Mouse (Mus musculus) limb, embryonic 10.5 days (tissue): ENCODE measurements around the gene Ifrd1. TPM values are rescaled to one million over a fixed set of nuclear protein-coding genes. Genes with fewer than 3 reads are reported as not detected.
"Not testable (repeated sequence)": the region's sequence is repeated elsewhere in the genome, so short reads cannot be mapped to it uniquely, and the experiment has no call there.

ENCODE experiments used
- DNase-seq: peaks from one replicate; pipeline ENCODE4 v3.0.0-alpha.2; 2017; ENCODE audit warnings: low spot score
- H3K27ac ChIP-seq: fragments of 300-500 bp; sonication (generic); 2 replicates; pipeline ENCODE4 v1.5.1; 2016; ENCODE audit warnings: mild to moderate bottlenecking
- H3K27me3 ChIP-seq: fragments of 300-500 bp; sonication (generic); 2 replicates; pipeline ENCODE4 v1.6.1; 2016; ENCODE audit warnings: low read depth, mild to moderate bottlenecking; ENCODE audit not compliant: poor library complexity, severe bottlenecking
- H3K36me3 ChIP-seq: fragments of 300-500 bp; sonication (generic); 2 replicates; pipeline ENCODE4 v1.6.1; 2016; ENCODE audit warnings: mild to moderate bottlenecking, moderate library complexity
- H3K4me1 ChIP-seq: fragments of 300-500 bp; sonication (generic); 2 replicates; pipeline ENCODE4 v1.6.1; 2016
- H3K4me3 ChIP-seq: fragments of 300-500 bp; sonication (generic); 2 replicates; pipeline ENCODE4 v1.5.1; 2016; ENCODE audit warnings: mild to moderate bottlenecking, moderate library complexity
- H3K9me3 ChIP-seq: fragments of 300-500 bp; sonication (generic); replicated peaks from 2 replicates; pipeline ENCODE4 v1.6.1; 2016; ENCODE audit warnings: mild to moderate bottlenecking
- WGBS: fragments of 180-500 bp; shearing (Covaris S2); methylation state at CpG from one replicate; pipeline ENCODE4 v1.1.7; 2016; 5-methylcytosine and 5-hydroxymethylcytosine counted together
- polyA plus RNA-seq: library from polyadenylated mRNA; unstranded; fragments of >200 nt; fragmentation: Nextera tagmentation; extraction: Ambion mirVana; gene quantifications from 2 replicates; pipeline ENCODE4 v1.2.1, GENCODE M21; 2016

Ifrd1 gene
- polyA plus RNA-seq, 1 experiment from 2014 or later: 117 TPM

DNA sequence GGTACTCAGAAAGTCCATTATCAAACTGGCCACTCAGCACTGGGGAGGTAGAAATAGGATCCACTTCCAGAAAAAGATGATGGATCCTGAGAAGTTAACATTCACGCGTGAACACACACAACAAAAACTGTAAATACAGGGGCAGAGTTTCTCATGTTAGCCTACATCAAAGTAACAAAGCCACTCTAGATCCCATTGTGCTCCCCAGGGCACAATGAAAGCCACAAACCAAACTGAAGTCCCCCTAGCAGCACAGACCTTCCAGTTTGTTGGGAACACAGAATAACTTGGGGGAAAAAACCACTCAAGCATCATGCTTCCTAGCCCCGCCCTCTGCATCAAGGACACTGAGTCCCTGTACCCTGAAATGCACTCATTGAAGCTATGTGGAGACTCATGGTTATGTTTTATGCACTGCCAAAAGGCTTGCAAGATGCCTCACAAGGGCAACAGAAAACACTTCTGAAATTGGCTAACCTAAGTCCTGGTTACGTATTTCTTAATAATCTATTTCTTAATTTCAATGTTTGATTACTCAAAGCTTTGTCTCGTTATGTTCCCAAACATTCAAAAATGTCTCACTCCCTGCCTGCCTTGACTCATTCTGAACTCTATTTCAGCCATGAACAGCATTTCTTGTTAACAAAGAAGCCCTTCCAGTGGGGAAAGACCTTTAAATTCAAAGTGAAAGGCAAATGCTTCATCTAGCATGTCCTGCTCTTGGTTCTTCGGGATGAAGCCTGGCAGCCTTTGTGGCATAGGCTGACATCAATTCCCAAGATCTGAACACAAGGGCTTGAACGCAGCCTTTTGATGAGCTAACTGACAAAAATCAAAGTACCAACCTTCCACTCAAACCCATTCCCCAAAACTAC lies 45.9 kb downstream of the Ifrd1 start:
- no peak for DNase-seq
- H3K9me3 ChIP-seq: no peaks in the 10 kb centered on the region
- peaks cover 6% of the 10 kb centered on the region; the same call in 1 of the 2 replicates for H3K4me1 ChIP-seq
- no peaks in the 10 kb centered on the region for H3K27me3 ChIP-seq
- H3K36me3 ChIP-seq: peaks cover 63% of the 10 kb centered on the region
- H3K4me3 ChIP-seq: no peak overlapping the region
- H3K27ac ChIP-seq: no peak overlapping the region
- 93% methylated on average over 7 of the region's 7 CpGs for WGBS

DNA sequence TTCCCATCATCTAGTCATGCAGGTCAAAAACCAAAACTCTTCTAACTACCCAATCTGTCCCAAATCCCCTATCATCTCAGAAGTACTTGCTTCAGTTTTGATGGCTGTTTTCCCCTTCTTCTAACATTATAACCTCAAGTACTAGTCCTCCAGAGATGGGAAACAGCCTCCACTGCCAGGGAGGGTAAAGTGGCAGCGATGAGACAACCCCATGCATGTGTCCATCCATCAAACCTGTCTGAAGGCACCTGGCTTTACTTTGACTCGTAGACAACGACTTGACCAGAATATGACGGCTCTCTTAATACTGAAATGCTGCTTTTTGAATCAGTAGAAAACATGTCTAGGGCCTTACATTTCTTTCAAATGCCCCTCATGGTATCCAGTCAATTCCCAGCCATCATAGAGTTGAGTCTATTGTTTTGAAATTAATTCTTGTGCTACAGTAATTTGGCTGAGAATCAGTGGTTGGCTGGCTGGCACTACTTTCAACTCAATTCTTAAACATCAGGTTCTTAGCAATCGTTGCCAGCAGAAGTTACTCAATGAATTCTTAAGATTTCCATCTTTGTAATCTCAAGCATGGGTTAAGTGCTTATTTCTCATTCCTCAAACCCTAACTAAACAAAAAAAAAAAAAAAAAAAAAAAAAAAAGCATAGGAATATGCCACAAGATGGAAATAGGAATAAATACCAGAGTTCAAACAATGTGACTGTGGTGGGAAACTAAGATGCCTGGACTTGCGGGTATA lies 47.6 kb downstream of the Ifrd1 start:
- no peak for DNase-seq
- peaks cover 46% of the 10 kb centered on the region for H3K36me3 ChIP-seq
- peaks cover 6% of the 10 kb centered on the region; the same call in 1 of the 2 replicates for H3K4me1 ChIP-seq
- no peak overlapping the region for H3K27ac ChIP-seq
- no peaks in the 10 kb centered on the region for H3K9me3 ChIP-seq
- no peaks in the 10 kb centered on the region for H3K27me3 ChIP-seq
- WGBS: 91% methylated on average over 6 of the region's 6 CpGs
- H3K4me3 ChIP-seq: no peak overlapping the region

DNA sequence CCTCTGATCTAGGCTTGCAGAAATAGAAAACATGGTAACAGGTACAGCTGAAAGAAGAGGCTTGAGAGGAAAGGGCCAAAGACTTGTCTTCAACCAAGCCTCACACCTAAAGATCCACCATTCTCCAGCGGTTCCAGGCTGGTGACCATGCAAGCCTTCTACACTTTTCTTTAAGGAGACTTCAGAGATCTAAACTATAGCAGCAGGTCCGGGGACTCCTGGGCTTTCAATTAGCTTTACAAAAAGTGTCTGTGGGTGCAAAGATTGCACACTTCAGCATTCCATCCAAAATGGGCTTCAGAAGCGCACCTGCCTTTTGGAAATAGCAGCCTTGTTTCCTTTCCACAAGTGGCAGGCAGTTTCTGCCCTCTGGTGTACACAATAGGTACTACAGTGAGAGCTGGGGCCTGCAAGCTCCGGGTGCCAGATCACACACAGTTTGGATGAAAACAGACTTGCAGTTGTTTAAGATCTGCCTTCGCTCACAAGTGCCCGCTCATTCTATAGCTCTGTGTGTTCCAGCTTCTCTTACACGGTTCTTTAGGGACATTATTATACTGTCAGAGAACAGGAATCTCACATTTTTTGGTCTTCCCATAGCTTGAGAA lies 48.4 kb downstream of the Ifrd1 start:
- DNase-seq: peak; percentile 64
- Histone ChIP-seq H3K9me3 (no peaks in the 10 kb centered on the region), H3K27ac (no peak overlapping the region), H3K4me1 (peaks cover 6% of the 10 kb centered on the region; the same call in 1 of the 2 replicates), H3K27me3 (no peaks in the 10 kb centered on the region), H3K4me3 (no peak overlapping the region), H3K36me3 (peaks cover 38% of the 10 kb centered on the region)
- 62% methylated on average over 7 of the region's 7 CpGs for WGBS

DNA sequence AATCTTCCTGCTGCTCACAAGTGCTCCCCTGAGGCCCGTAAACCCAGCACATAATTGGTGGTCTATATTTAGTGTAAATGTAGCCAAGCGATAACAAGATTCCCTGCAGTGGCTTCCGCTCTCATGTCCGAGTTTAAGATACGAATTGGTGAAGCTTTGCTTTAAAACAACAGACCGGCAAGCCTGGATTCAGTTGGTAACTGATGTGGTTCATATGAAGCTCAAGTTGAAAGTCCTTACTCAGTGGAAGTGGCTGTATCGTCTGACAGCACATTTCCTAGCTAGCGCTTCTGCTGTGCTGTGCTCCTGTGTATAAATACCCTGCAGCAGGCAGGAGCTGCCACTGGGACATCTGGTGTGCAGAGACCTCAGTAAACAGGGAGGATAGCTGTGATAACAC lies 49.0 kb downstream of the Ifrd1 start, which contains the start of gene Lsmem1:
TSS of gene Lsmem1 (minus strand) at position 189 of the 400 bp plus-strand sequence.
- Histone ChIP-seq H3K9me3 (no peaks in the 10 kb centered on the region), H3K27ac (no peak within 1 kb of the TSS), H3K4me1 (peaks cover 6% of the 10 kb centered on the region; the same call in 1 of the 2 replicates), H3K27me3 (no peaks in the 10 kb centered on the region), H3K4me3 (no peak within 1 kb of the TSS), H3K36me3 (peaks cover 33% of the 10 kb centered on the region)
- 92% methylated on average over 8 of the region's 8 CpGs for WGBS
- DNase-seq: no peak

DNA sequence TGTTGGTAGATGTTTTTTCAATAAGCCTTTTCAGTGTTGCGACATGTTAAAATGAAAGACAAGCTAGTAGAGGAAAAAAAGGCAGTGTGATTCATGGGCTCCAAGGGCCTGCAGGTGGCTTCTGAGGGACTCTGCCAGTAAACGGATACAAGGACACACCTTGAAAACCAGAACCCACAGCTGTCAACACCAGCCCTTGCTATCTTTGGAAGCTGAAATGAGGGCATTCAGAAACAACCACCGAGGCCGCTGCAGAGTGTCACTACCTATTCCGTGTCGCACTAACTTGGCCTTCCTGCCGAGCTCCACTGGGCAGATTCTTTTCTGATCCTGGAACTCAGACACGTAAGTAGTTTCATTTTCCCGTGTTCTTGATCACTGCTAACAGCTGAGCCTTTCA lies 49.9 kb downstream of the Ifrd1 start:
- Histone ChIP-seq H3K4me1 (peaks cover 6% of the 10 kb centered on the region; the same call in 1 of the 2 replicates), H3K27ac (no peak overlapping the region), H3K9me3 (no peaks in the 10 kb centered on the region), H3K27me3 (no peaks in the 10 kb centered on the region), H3K36me3 (peaks cover 24% of the 10 kb centered on the region), H3K4me3 (no peak overlapping the region)
- 85% methylated on average over 9 of the region's 9 CpGs for WGBS
- DNase-seq: no peak

DNA sequence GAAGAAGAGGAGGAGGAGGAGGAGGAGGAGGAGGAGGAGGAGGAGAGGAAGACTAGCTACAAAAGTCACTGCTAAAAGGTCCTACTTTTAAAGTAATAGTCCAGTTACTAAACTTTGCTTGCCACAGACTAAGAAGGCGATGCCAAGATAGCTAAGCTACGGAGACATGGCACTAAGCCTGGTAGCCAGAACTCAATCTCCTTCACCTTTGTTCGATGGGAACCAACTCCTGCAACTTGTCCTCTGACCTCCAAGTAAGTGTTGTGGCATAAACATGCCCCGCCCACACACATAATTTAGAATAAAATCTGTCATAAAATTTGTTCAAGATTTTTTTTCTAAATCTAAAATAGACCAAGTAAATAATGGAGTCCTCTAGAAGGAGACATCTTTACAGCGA lies 50.3 kb downstream of the Ifrd1 start:
- 93% methylated on average over 5 of the region's 5 CpGs for WGBS
- no peak overlapping the region for H3K27ac ChIP-seq
- H3K27me3 ChIP-seq: no peaks in the 10 kb centered on the region
- H3K4me3 ChIP-seq: no peak overlapping the region
- DNase-seq: no peak
- peaks cover 6% of the 10 kb centered on the region; the same call in 1 of the 2 replicates for H3K4me1 ChIP-seq
- H3K36me3 ChIP-seq: peaks cover 20% of the 10 kb centered on the region
- no peaks in the 10 kb centered on the region for H3K9me3 ChIP-seq

DNA sequence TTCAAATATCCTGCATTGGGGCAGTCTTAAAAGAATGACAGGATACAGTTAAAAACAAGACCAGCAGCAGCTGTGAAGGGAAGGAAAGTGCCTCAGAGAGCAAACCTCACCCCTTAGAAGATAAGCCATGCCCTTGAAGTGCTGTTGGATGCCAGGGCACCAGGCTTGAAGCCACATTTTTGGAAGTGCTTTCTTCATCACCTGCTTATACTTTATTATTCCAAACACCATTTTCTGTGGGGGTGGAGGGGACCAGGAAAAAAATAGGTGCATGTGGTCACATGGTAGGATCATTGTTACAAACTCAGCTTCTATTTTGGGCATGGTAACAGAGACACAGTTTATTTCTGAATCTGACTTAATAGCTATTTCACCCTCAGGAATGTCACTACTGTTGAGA lies 50.8 kb downstream of the Ifrd1 start:
- DNase-seq: no peak
- peaks cover 6% of the 10 kb centered on the region; the same call in 1 of the 2 replicates for H3K4me1 ChIP-seq
- no peaks in the 10 kb centered on the region for H3K27me3 ChIP-seq
- H3K27ac ChIP-seq: no peak overlapping the region
- H3K4me3 ChIP-seq: no peak overlapping the region
- H3K36me3 ChIP-seq: peaks cover 15% of the 10 kb centered on the region
- no peaks in the 10 kb centered on the region for H3K9me3 ChIP-seq

DNA sequence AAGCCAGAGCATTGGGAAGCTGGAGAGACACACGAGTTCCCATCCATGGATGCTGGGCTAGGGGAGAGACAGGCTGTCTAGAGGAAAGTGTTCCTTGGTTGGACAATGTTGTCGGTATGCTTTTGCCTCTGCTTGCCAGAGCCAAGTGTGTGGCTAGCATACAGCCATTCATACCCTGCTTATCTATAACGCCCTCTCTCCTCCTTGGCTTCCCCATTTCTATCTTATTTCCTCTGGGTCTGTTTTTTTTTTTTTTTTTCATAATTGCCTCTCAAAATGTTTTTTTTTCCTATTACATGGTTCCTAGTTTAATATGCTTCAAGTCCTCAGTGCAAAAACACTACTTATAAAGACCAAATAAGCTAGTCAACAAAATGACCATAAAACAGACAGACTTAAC lies 62.8 kb downstream of the Ifrd1 start:
- DNase-seq: no peak
- 93% methylated on average over 3 of the region's 3 CpGs for WGBS
- no peak overlapping the region for H3K4me3 ChIP-seq
- H3K27me3 ChIP-seq: no peaks in the 10 kb centered on the region
- H3K4me1 ChIP-seq: no peaks in the 10 kb centered on the region
- no peaks in the 10 kb centered on the region for H3K9me3 ChIP-seq
- H3K27ac ChIP-seq: no peak overlapping the region
- no peaks in the 10 kb centered on the region for H3K36me3 ChIP-seq

DNA sequence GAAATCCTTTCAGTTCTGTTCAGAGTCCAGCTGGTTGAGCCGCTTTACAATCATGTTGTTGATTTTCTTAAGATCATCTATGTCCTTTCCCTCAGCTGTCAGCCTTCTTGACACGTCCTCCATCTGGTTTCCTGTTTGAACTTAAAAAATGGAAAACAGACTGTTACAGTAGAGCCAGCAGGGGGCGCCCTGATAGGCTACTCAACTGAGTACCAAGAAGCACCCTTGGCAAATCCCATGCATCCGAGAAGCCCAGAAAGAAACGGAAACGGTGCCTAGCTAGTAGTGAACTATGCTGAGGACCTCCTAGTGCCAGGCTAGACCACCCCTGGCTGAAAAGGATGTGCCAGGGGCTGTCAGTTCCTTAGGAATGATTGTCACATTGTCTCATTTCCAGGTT lies 71.2 kb downstream of the Ifrd1 start:
- no peak overlapping the region for H3K27ac ChIP-seq
- H3K9me3 ChIP-seq: no peaks in the 10 kb centered on the region
- H3K27me3 ChIP-seq: no peaks in the 10 kb centered on the region
- WGBS: 67% methylated on average over 6 of the region's 6 CpGs
- no peaks in the 10 kb centered on the region for H3K36me3 ChIP-seq
- no peak overlapping the region for H3K4me3 ChIP-seq
- no peak for DNase-seq
- no peaks in the 10 kb centered on the region for H3K4me1 ChIP-seq

DNA sequence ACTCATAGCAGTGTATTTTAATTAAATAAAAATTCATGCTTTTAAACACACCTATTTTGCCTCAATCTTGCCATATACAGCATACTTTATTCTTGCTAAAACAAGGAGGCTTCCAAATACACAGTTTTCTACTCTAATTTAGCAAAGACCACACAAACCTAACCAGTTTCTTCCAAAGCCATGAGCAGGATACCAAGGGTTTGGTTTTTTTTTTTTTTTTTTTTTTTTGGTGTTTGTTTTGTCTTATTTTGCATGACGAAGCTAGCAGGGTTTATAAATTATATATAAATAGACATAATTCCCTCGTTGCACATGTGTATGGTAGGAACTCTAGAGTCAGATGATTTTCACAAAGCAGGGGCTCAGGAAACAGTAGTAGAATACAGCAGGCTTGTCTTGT lies 72.1 kb downstream of the Ifrd1 start:
- Histone ChIP-seq H3K36me3 (no peaks in the 10 kb centered on the region), H3K27ac (no peak overlapping the region), H3K9me3 (no peaks in the 10 kb centered on the region), H3K27me3 (no peaks in the 10 kb centered on the region), H3K4me3 (no peak overlapping the region), H3K4me1 (no peaks in the 10 kb centered on the region)
- no peak for DNase-seq
- 87% methylated on average over 2 of the region's 2 CpGs for WGBS

DNA sequence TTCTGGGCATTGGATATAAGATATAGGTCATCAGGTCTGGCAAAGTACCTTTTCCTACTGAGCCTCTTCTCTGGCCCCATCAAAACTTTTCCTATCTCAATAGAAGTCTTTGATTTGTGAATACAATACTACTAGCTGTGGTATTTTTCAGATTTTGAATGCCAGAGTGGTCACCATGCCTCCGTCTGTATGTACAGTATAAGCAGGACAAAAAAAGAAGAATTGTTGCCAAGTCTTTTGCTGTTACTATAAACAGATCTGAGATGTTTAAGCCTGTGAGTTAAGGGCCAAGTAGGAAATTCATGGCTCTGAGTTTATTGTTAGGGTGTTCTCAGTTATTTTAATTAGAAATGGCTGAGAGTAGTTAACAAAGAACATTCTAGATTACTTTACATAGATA lies 73.1 kb downstream of the Ifrd1 start:
- not testable (repeated sequence) for H3K4me3 ChIP-seq, DNase-seq, H3K36me3 ChIP-seq, H3K4me1 ChIP-seq, H3K9me3 ChIP-seq, H3K27me3 ChIP-seq, H3K27ac ChIP-seq
- WGBS: 81% methylated on average over 1 of the region's 1 CpGs

DNA sequence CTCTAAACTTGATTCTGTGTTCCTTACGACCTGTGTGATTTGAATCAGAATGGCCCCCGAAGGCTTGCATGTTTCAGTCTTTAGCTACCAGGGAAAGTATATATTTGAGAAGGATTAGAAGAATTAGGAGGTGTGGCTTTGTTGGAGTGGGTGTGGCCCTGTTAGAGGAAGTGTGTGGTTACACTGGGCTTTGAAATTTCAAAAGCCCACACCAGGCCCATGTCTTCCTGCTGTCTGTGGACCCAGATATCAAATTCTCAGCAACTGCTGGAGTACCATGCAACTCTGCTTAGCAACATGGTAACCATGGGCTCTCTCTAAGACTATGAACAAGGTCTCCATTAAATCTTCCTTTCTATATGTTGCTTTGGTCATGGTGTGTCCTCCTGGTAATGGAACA lies 76.7 kb downstream of the Ifrd1 start:
- no peak for DNase-seq
- Histone ChIP-seq H3K9me3 (no peaks in the 10 kb centered on the region), H3K4me3 (no peak overlapping the region), H3K36me3 (no peaks in the 10 kb centered on the region), H3K27me3 (no peaks in the 10 kb centered on the region), H3K27ac (no peak overlapping the region), H3K4me1 (no peaks in the 10 kb centered on the region)
- 92% methylated on average over 2 of the region's 2 CpGs for WGBS

DNA sequence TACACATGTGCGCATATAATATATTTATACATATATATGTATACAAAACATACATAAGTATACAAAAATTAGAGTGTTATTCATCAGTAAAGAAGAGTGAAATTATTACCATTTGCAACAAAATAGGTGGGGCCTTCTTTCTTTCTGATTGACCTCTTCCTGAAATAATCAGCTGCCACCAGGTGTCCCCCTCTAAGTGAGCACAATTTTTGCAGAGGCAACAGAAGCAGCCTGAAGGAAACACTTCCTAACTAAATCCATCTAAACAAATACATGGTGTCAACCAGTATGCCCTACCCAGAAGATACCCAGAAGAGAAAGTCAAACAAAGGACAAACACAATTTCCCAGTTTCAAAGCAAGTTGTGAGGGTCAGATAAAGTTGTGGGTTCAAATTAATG lies 78.6 kb downstream of the Ifrd1 start:
- H3K4me1 ChIP-seq: no peaks in the 10 kb centered on the region
- H3K4me3 ChIP-seq: no peak overlapping the region
- H3K27ac ChIP-seq: no peak overlapping the region
- no peak for DNase-seq
- H3K27me3 ChIP-seq: no peaks in the 10 kb centered on the region
- 97% methylated on average over 1 of the region's 1 CpGs for WGBS
- H3K9me3 ChIP-seq: no peaks in the 10 kb centered on the region
- H3K36me3 ChIP-seq: no peaks in the 10 kb centered on the region
